Mouse (Mus musculus) lung, embryonic 15.5 days (tissue): Measurements from ENCODE around the gene Dgkd. TPM values are rescaled to one million over a fixed set of nuclear protein-coding genes. Genes with fewer than 3 reads are reported as not detected.
A peak's percentile ranks its signal among the peaks of the same experiment; 100 is the strongest.

Source experiments
- ATAC-seq: fragments of 200-750 bp; cut with Nextera tagmentation; 2 replicates; pipeline ENCODE4 v1.8.0; 2017; ENCODE audit warnings: moderate number of reproducible peaks, borderline replicate concordance; ENCODE audit not compliant: low FRiP score, low TSS enrichment; ENCODE audit errors: extremely low read depth
- H3K27ac ChIP-seq: fragments of 300-500 bp; sonication (generic); 2 replicates; pipeline ENCODE4 v1.5.1; 2015; ENCODE audit warnings: moderate library complexity, mild to moderate bottlenecking, inconsistent platforms
- H3K27me3 ChIP-seq: fragments of 300-500 bp; sonication (generic); 2 replicates; pipeline ENCODE4 v1.6.1; 2015; ENCODE audit warnings: inconsistent platforms
- H3K36me3 ChIP-seq: fragments of 300-500 bp; sonication (generic); 2 replicates; pipeline ENCODE4 v1.6.1; 2015; ENCODE audit warnings: inconsistent platforms
- H3K4me1 ChIP-seq: fragments of 300-500 bp; sonication (generic); 2 replicates; pipeline ENCODE4 v1.6.1; 2015; ENCODE audit warnings: inconsistent platforms
- H3K4me2 ChIP-seq: fragments of 300-500 bp; sonication (generic); 2 replicates; pipeline ENCODE4 v1.6.1; 2015; ENCODE audit warnings: inconsistent platforms, mild to moderate bottlenecking, moderate library complexity
- H3K4me3 ChIP-seq: fragments of 300-500 bp; sonication (generic); 2 replicates; pipeline ENCODE4 v1.5.1; 2015; ENCODE audit warnings: mild to moderate bottlenecking, inconsistent platforms
- H3K9ac ChIP-seq: fragments of 300-500 bp; sonication (generic); 2 replicates; pipeline ENCODE4 v1.6.1; 2015; ENCODE audit warnings: inconsistent platforms
- H3K9me3 ChIP-seq: fragments of 300-500 bp; sonication (generic); 2 replicates; pipeline ENCODE4 v1.6.1; 2016; ENCODE audit warnings: inconsistent platforms
- WGBS: fragments of 180-500 bp; shearing (Covaris S2); methylation state at CpG from one replicate; pipeline ENCODE4 v1.1.7; 2015; 5-methylcytosine and 5-hydroxymethylcytosine counted together
- polyA plus RNA-seq: library from polyadenylated mRNA; unstranded; fragments of >200 nt; fragmentation: Nextera tagmentation; extraction: Ambion mirVana; gene quantifications from 2 replicates; pipeline ENCODE4 v1.2.1, GENCODE M21; 2015

The Dgkd gene
- polyA plus RNA-seq, 1 experiment from 2014 or later = 33.5 TPM

DNA sequence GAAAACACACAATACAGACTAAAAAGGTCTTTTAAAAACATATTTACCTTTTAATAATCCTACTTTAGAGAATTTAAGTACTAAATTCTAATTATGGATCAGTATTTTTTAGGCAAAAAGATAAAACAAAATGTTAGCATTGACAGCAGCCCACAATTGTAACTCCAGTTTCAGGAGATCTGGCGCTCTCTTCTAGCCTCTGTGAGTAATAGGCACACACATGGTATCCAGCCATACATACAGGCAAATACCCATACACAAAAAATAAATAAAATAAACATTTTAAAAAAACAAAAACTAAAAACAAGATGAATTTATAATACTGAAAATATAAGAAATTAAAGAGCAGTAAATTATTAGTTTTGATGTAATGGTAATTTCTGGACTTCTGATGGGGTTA, 105.8 kb downstream of the Dgkd start:
- no peak overlapping the region for H3K9ac ChIP-seq
- H3K4me3 ChIP-seq = no peak overlapping the region
- no peak overlapping the region for H3K4me2 ChIP-seq
- H3K9me3 ChIP-seq = no peaks in the 10 kb centered on the region
- H3K36me3 ChIP-seq = peaks cover 64% of the 10 kb centered on the region
- ATAC-seq = no peak
- H3K27me3 ChIP-seq = no peaks in the 10 kb centered on the region
- 96% methylated on average over 1 of the region's 1 CpGs for WGBS
- no peak overlapping the region for H3K27ac ChIP-seq
- H3K4me1 ChIP-seq = no peaks in the 10 kb centered on the region

DNA sequence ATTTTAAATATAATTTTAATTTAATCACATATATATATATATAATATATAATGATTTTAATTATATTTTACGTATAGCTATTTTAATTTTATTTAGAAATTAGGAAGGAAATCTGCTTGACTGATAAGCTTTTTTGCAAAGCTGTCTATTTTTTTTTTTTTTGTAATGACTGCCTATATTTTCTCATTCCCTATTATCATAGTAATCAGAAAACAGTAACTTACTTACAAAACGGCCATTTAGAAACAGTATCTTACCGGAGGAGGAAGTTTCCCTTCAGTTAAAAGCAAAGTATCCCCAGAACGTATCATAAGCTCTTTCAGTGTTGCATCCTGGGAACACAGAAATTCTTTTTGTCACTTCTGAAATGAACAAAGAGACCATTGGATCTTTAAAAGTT, 106.4 kb downstream of the Dgkd start:
- 82% methylated on average over 4 of the region's 4 CpGs for WGBS
- Histone ChIP-seq H3K9ac (no peak overlapping the region), H3K27ac (no peak overlapping the region), H3K9me3 (no peaks in the 10 kb centered on the region), H3K27me3 (no peaks in the 10 kb centered on the region), H3K36me3 (peaks cover 66% of the 10 kb centered on the region), H3K4me1 (no peaks in the 10 kb centered on the region), H3K4me3 (no peak overlapping the region), H3K4me2 (no peak overlapping the region)
- no peak for ATAC-seq

DNA sequence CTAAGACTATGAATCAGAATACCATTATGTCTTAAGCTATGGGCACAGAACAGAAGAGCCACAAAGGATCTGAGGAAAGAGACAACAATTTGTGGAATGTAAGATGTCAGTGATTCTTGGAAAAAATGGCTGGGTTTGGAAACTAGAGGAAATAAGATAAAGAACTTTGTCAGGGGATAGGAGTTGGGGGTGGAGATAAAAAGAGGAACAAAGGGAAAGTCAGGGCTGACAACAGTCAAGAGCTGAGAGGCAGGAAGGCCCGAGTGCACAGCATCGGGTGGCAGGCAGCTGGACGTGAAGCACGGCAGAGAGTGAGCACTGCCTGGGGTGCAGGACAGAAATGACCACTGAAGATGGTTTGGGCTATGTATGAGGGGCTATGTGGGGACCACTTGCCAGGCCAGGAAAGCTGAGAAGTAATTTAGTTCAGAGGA, 106.9 kb downstream of the Dgkd start:
- 27% methylated on average over 4 of the region's 4 CpGs for WGBS
- peaks cover 63% of the 10 kb centered on the region for H3K36me3 ChIP-seq
- H3K4me2 ChIP-seq = no peak overlapping the region
- H3K4me1 ChIP-seq = no peaks in the 10 kb centered on the region
- no peak overlapping the region for H3K4me3 ChIP-seq
- H3K27me3 ChIP-seq = no peaks in the 10 kb centered on the region
- ATAC-seq = no peak
- no peaks in the 10 kb centered on the region for H3K9me3 ChIP-seq
- H3K9ac ChIP-seq = no peak overlapping the region
- no peak overlapping the region for H3K27ac ChIP-seq

DNA sequence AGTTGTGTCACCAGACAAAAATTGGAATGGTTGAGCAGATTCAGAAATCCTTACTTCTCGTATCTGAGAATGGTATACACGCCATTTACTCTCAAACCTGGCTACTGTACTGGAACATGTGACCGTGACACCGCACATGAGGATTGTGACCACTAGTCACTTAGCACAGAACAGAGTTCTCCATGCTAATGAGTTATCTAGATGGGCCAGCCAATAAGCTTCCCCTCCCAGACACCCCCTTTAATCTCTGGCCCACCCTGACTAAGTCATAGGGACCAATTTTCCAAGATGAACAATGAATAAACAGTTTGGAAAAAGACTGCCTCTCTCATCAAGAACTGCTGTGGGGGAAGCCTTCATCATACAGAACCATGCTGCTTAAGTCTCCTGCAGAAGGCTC, 107.7 kb downstream of the Dgkd start:
- no peaks in the 10 kb centered on the region for H3K27me3 ChIP-seq
- H3K9ac ChIP-seq = no peak overlapping the region
- H3K9me3 ChIP-seq = no peaks in the 10 kb centered on the region
- H3K4me2 ChIP-seq = no peak overlapping the region
- H3K36me3 ChIP-seq = peaks cover 62% of the 10 kb centered on the region
- no peaks in the 10 kb centered on the region for H3K4me1 ChIP-seq
- no peak overlapping the region for H3K27ac ChIP-seq
- H3K4me3 ChIP-seq = no peak overlapping the region
- no peak for ATAC-seq
- WGBS = 84% methylated on average over 4 of the region's 4 CpGs

DNA sequence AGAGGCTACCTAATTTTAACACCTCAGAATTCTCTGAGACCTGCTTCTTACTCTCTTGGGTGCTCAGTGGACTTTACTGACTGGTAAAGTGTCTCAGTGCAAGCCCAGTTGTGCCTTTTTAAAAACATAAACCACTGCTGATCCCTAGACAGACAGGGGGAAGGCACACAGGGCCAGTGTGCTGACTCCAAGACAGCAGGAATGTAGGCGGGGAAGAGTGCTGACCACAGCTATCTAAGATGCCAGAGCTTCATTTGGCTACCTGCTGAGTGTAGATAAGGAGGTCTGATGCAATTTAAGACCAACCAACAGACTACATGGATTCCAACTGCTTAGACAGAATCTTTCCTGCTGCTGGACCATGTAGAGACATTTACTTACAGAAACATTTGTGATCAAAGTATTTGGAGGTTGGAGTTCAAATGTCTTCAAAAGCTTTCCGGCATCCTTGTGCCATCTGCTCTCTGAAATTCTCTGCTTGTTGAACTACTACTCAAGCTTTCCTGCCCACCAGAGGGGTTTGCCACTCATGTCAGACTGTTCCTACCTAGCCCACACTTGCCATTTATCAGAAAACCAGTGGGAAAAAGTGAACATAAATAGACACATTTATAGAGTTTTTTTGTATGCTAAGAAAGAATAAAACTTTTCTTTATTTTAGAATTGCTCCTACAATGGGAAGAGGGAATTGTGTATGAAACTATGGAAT, 108.5 kb downstream of the Dgkd start:
- Histone ChIP-seq H3K4me3 (no peak overlapping the region), H3K27me3 (no peaks in the 10 kb centered on the region), H3K9ac (no peak overlapping the region), H3K27ac (no peak overlapping the region), H3K36me3 (peaks cover 60% of the 10 kb centered on the region), H3K9me3 (no peaks in the 10 kb centered on the region), H3K4me2 (no peak overlapping the region), H3K4me1 (no peaks in the 10 kb centered on the region)
- ATAC-seq = peak; percentile 46; the same call in 1 of the 2 replicates
- WGBS = 61% methylated on average over 2 of the region's 2 CpGs

DNA sequence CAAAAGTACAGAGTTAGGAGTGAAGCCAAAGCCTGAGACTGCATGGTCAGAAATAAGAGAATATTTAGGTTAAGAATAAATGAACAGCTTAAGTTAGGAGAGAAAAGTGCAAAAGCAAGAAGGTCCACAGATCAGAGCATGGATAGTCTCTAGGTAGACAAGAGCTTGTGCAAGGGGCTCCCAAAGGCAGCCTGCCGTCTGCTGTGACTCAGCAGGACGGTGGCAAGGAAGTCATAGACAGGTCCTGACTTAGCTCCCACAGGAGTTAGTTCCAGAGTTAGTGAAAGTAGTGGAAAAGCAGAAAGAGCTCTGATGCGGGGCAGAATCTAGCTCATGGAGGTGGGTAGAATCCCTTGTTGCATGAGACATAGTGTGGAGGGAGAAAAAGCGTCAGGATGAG, 117.3 kb downstream of the Dgkd start:
- Histone ChIP-seq H3K27ac (no peak overlapping the region), H3K36me3 (peaks cover 59% of the 10 kb centered on the region), H3K9me3 (no peaks in the 10 kb centered on the region), H3K4me3 (no peak overlapping the region), H3K4me1 (no peaks in the 10 kb centered on the region), H3K4me2 (no peak overlapping the region), H3K9ac (no peak overlapping the region), H3K27me3 (no peaks in the 10 kb centered on the region)
- WGBS = 88% methylated on average over 4 of the region's 4 CpGs
- ATAC-seq = no peak

DNA sequence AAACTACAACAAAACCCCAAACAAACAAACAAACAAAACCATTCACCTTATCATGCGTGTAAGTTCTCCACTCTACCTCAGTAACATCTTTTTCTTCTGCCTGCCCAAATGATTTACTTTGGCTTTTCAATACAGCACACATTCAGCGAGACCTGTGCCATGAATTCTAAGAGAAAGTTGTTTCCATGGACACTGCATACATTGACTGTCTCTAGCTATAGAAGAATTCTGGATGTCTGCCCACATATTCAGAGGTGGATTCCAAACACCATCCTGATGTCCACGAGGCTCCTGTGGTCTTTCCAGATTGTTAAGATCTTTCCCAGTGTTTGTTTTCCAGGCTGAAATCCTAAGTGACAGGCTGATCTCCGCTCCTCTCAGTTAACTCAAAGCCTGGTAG, 129.2 kb downstream of the Dgkd start:
- H3K4me1 ChIP-seq = no peaks in the 10 kb centered on the region
- no peak overlapping the region for H3K4me2 ChIP-seq
- no peak overlapping the region for H3K27ac ChIP-seq
- H3K27me3 ChIP-seq = no peaks in the 10 kb centered on the region
- 71% methylated on average over 4 of the region's 4 CpGs for WGBS
- no peaks in the 10 kb centered on the region for H3K9me3 ChIP-seq
- H3K4me3 ChIP-seq = no peak overlapping the region
- no peak for ATAC-seq
- no peak overlapping the region for H3K9ac ChIP-seq
- peaks cover 69% of the 10 kb centered on the region for H3K36me3 ChIP-seq

DNA sequence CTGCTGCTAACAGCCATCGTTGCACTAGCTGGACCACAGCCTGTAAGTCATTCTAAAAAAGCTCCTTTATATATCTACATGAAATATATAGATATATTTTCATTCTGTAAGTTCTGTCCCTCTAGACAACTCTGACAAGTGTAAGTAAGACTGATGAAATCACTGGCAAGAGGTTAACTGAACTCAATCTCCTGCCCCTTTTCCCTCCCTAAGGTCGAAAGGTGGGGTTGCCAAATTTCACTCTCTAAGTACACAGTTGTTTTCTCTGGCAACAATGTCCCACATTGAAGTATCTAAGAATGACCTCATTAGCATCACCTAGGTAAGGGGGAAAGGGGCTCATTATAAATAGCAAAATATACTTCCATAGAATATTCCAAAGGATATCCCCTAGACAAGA, 139.6 kb downstream of the Dgkd start:
- no peak for ATAC-seq
- Histone ChIP-seq H3K36me3 (peaks cover 76% of the 10 kb centered on the region), H3K27ac (no peak overlapping the region), H3K9me3 (no peaks in the 10 kb centered on the region), H3K4me2 (no peak overlapping the region), H3K4me3 (no peak overlapping the region), H3K27me3 (no peaks in the 10 kb centered on the region), H3K4me1 (no peaks in the 10 kb centered on the region), H3K9ac (no peak overlapping the region)
- WGBS = 92% methylated on average over 2 of the region's 2 CpGs

Other genes starting within 250 kb of the Dgkd start
- gene Inpp5d, start 233.0 kb upstream of the Dgkd start, polyA plus RNA-seq = 8.7 and 11.8 TPM in 2 replicates
- 26.2 and 28.9 TPM in 2 replicates for gene Atg16l1, start 97.4 kb upstream of the Dgkd start, polyA plus RNA-seq
- gene Sag, start 49.6 kb upstream of the Dgkd start, polyA plus RNA-seq = 1.2 and 1.3 TPM in 2 replicates
- 34.6 and 36.8 TPM in 2 replicates for gene Usp40, start 155.3 kb downstream of the Dgkd start, polyA plus RNA-seq
- gene Ugt1a10, start 202.1 kb downstream of the Dgkd start, polyA plus RNA-seq = 0.22 TPM in 1 of 2 replicates, not detected in the other
- gene Ugt1a9, start 217.5 kb downstream of the Dgkd start, polyA plus RNA-seq = not detected in 2 replicates
- gene Ugt1a8, start 234.5 kb downstream of the Dgkd start, polyA plus RNA-seq = not detected in 2 replicates
- 2.3 and 3.1 TPM in 2 replicates for gene Ugt1a7c, start 241.8 kb downstream of the Dgkd start, polyA plus RNA-seq
- gene Ugt1a6b, start 250.0 kb downstream of the Dgkd start, polyA plus RNA-seq = 0.08 and 0.32 TPM in 2 replicates